Mouse (Mus musculus): ENCODE data around the gene Mlph. TPM values are rescaled to one million over a fixed set of nuclear protein-coding genes. Genes with fewer than 3 reads are reported as not detected.
A peak's percentile ranks its signal among the peaks of the same experiment; 100 is the strongest.

The Mlph gene
- polyA plus RNA-seq, 1 experiment from 2014 or later, result 0.36 TPM

DNA sequence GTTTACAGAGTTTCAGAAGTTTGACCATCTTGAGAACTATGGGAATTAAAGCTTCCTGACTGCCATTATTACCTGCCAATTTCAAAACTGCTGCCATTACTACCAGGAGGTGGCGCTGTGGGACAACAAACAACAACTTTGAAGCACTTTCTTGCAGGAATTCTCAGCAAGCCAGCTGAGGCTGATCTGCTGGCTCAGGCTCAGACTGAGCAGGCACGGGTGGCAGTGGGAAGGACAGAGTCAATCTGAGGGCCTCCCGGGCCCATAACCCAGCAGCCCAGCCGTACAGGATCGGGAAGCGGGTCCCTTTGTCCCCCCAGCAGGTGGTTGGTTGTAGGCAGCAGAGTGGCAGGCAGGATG is 13.7 kb downstream of the Mlph start:
- H3K4me2 ChIP-seq (ENCODE audit: low read length), result peak overlapping the region; percentile 79
- peak overlapping the region; percentile 16 to 38 for H3K4me3 ChIP-seq (ENCODE audit: control insufficient read depth in 1 of 2, insufficient read depth in 1 of 2, low read depth in 1 of 2, low read length in 2 of 2)
- H3K9me3 ChIP-seq (ENCODE audit: control insufficient read depth, low read length), result 0 out of 2 replicates have a peak, but pooled peaks cover 2% of the 10 kb centered on the region
- no peak for ATAC-seq (ENCODE audit: insufficient number of reproducible peaks, insufficient read depth, low FRiP score, low read depth)
- H3K36me3 ChIP-seq (ENCODE audit: control insufficient read depth, insufficient read depth, low read length), result no peaks in the 10 kb centered on the region
- peaks cover 15 to 24% of the 10 kb centered on the region in 2 experiments for H3K4me1 ChIP-seq (ENCODE audit: control insufficient read depth in 2 of 2, insufficient read depth in 2 of 2, low read length in 2 of 2)
- 7% methylated on average over 6 of the region's 6 CpGs for WGBS
- H3K27ac ChIP-seq (replicated peaks in 1 of 2; ENCODE audit: control insufficient read depth in 1 of 2, insufficient read depth in 1 of 2, low read depth in 2 of 2, low read length in 2 of 2), result no peak overlapping the region
- H3K27me3 ChIP-seq (ENCODE audit: control insufficient read depth, insufficient read depth, low read length), result no peaks in the 10 kb centered on the region; the same call in 1 of the 2 replicates
- peak overlapping the region; percentile 65 for H3K9ac ChIP-seq (ENCODE audit: low read length)

DNA sequence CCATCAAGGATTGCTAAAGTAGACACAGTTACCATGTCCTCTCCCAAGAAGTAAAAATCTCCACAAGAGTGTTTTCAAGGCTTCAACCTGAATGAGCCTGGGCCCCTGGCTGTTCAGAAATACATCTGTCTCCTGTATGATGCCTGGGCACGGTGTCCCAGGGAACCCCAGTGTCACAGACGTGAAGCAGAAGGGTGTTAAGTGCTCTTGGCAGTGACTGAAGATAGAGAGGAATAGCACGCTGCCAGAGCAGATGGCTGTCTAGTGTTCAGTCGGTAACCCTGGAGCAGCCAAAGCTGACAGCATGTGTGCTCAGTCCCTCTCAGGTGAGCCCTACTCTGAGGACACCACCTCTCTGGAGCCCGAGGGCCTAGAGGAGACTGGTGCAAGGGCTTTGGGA is 18.1 kb downstream of the Mlph start:
- WGBS, result 33% methylated on average over 5 of the region's 5 CpGs
- H3K27ac ChIP-seq (replicated peaks in 1 of 2; ENCODE audit: control insufficient read depth in 1 of 2, insufficient read depth in 1 of 2, low read depth in 2 of 2, low read length in 2 of 2), result no peak overlapping the region
- no peak overlapping the region for H3K4me2 ChIP-seq (ENCODE audit: low read length)
- H3K9me3 ChIP-seq (ENCODE audit: control insufficient read depth, low read length), result 0 out of 2 replicates have a peak, but pooled peaks cover 2% of the 10 kb centered on the region
- no peak overlapping the region for H3K4me3 ChIP-seq (ENCODE audit: control insufficient read depth in 1 of 2, insufficient read depth in 1 of 2, low read depth in 1 of 2, low read length in 2 of 2)
- ATAC-seq (ENCODE audit: insufficient number of reproducible peaks, insufficient read depth, low FRiP score, low read depth), result no peak
- H3K4me1 ChIP-seq (ENCODE audit: control insufficient read depth in 2 of 2, insufficient read depth in 2 of 2, low read length in 2 of 2), result peaks cover 8 to 14% of the 10 kb centered on the region in 2 experiments
- H3K36me3 ChIP-seq (ENCODE audit: control insufficient read depth, insufficient read depth, low read length), result no peaks in the 10 kb centered on the region
- H3K9ac ChIP-seq (ENCODE audit: low read length), result no peak overlapping the region
- H3K27me3 ChIP-seq (ENCODE audit: control insufficient read depth, insufficient read depth, low read length), result no peaks in the 10 kb centered on the region; the same call in 1 of the 2 replicates

DNA sequence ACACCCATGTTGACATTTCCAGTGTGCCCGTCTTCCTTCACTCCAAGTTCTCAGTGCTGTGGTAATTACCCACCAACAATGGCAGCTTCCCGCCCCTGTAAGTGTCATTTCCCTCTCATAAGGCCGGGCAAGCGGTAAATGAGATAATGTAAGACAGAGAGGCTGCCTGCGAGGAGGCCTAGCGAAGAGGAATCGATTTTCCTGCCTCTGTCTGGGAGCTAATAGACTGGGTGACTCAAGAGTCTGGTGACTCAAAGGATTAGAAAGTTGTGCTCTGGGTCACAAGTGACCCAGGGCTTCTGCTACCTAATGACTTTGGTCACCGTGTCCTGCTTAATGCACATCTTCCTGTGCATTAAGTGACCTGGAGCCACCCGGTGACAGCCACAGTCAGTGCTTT is 22.1 kb downstream of the Mlph start:
- Histone ChIP-seq H3K4me2 (ENCODE audit: low read length) (no peak overlapping the region), H3K9me3 (ENCODE audit: control insufficient read depth, low read length) (no peaks in the 10 kb centered on the region), H3K4me1 (ENCODE audit: control insufficient read depth in 2 of 2, insufficient read depth in 2 of 2, low read length in 2 of 2) (peaks cover 6 to 7% of the 10 kb centered on the region in 2 experiments; a peak in 2 of 4 replicates), H3K27ac (replicated peaks in 1 of 2; ENCODE audit: control insufficient read depth in 1 of 2, insufficient read depth in 1 of 2, low read depth in 2 of 2, low read length in 2 of 2) (no peak overlapping the region), H3K27me3 (ENCODE audit: control insufficient read depth, insufficient read depth, low read length) (no peaks in the 10 kb centered on the region; the same call in 1 of the 2 replicates), H3K36me3 (ENCODE audit: control insufficient read depth, insufficient read depth, low read length) (no peaks in the 10 kb centered on the region), H3K4me3 (ENCODE audit: control insufficient read depth in 1 of 2, insufficient read depth in 1 of 2, low read depth in 1 of 2, low read length in 2 of 2) (no peak overlapping the region), H3K9ac (ENCODE audit: low read length) (no peak overlapping the region)
- 71% methylated on average over 9 of the region's 9 CpGs for WGBS
- no peak for ATAC-seq (ENCODE audit: insufficient number of reproducible peaks, insufficient read depth, low FRiP score, low read depth)

DNA sequence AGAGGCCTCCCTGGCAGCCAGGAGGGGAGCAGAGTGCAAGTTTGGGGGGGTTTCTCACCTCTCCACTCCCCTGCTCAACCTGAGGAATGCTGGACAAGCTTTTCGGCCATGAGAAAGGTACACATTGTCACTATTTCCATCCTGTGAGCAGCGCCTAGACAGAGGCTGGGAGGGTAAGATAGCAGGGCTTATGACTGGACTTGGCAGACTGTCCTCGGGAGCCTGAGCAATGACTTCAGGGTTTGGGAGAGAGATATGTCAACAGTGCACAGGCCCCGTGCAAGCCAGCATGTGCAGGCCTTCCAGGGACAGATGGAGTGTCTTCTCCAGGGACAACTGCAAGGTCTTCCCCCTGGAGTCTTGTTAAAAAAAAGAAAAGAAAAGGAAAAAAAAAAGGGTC is 25.1 kb downstream of the Mlph start:
- WGBS, result 44% methylated on average over 4 of the region's 4 CpGs
- no peak overlapping the region for H3K4me2 ChIP-seq (ENCODE audit: low read length)
- no peak for ATAC-seq (ENCODE audit: insufficient number of reproducible peaks, insufficient read depth, low FRiP score, low read depth)
- H3K27ac ChIP-seq (replicated peaks in 1 of 2; ENCODE audit: control insufficient read depth in 1 of 2, insufficient read depth in 1 of 2, low read depth in 2 of 2, low read length in 2 of 2), result no peak overlapping the region
- H3K4me3 ChIP-seq (ENCODE audit: control insufficient read depth in 1 of 2, insufficient read depth in 1 of 2, low read depth in 1 of 2, low read length in 2 of 2), result no peak overlapping the region
- H3K9ac ChIP-seq (ENCODE audit: low read length), result no peak overlapping the region
- H3K9me3 ChIP-seq (ENCODE audit: control insufficient read depth, low read length), result no peaks in the 10 kb centered on the region
- no peaks in the 10 kb centered on the region for H3K36me3 ChIP-seq (ENCODE audit: control insufficient read depth, insufficient read depth, low read length)
- H3K4me1 ChIP-seq (ENCODE audit: control insufficient read depth in 2 of 2, insufficient read depth in 2 of 2, low read length in 2 of 2), result peaks cover 0 to 2% of the 10 kb centered on the region in 2 experiments; a peak in 1 of 4 replicates
- no peaks in the 10 kb centered on the region for H3K27me3 ChIP-seq (ENCODE audit: control insufficient read depth, insufficient read depth, low read length)

DNA sequence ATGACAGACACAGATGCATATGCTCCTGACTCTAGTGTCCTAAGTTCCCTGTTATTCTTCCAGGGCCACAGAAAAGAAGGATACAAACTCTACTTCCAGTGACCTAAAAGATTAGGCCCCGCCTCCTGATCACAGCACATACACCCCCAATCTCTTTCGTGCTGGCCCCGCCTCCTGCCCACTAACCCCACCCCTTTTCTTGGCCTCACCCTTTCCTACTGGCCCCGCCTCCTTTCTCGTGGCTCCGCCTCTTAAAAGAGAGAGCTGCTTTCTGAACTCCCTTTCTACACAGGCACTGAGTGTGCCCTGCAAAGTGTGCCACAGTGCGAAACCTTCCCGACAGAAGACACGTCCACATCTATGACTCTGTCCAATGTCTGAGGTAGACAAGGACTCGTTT is 30.3 kb downstream of the Mlph start:
- Histone ChIP-seq H3K4me1 (ENCODE audit: control insufficient read depth in 2 of 2, insufficient read depth in 2 of 2, low read length in 2 of 2) (no peaks in the 10 kb centered on the region), H3K4me2 (ENCODE audit: low read length) (no peak overlapping the region), H3K27me3 (ENCODE audit: control insufficient read depth, insufficient read depth, low read length) (no peaks in the 10 kb centered on the region), H3K36me3 (ENCODE audit: control insufficient read depth, insufficient read depth, low read length) (no peaks in the 10 kb centered on the region), H3K9ac (ENCODE audit: low read length) (no peak overlapping the region), H3K27ac (replicated peaks in 1 of 2; ENCODE audit: control insufficient read depth in 1 of 2, insufficient read depth in 1 of 2, low read depth in 2 of 2, low read length in 2 of 2) (no peak overlapping the region), H3K9me3 (ENCODE audit: control insufficient read depth, low read length) (no peaks in the 10 kb centered on the region), H3K4me3 (ENCODE audit: control insufficient read depth in 1 of 2, insufficient read depth in 1 of 2, low read depth in 1 of 2, low read length in 2 of 2) (no peak overlapping the region)
- 53% methylated on average over 10 of the region's 10 CpGs for WGBS
- ATAC-seq (ENCODE audit: insufficient number of reproducible peaks, insufficient read depth, low FRiP score, low read depth), result no peak

DNA sequence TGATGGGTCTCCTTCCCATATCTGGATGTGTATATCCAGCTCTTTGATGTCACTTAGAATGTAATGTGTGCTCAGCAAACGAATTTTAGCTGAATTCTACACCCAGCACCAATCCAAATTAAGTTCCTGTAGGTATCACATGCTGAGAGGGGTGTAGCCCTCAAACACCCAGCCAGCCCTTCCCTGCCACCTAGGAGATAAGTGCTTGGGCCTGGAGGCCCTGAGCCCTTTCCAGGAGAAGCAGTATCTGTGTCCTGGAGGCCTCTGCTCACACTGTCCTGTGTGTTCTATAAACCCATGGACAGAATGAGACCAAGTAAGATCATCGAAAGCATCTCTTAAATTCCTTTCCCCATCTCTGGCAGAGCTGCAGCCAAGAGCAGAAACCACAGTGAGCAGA is 32.4 kb downstream of the Mlph start:
- H3K4me3 ChIP-seq (ENCODE audit: control insufficient read depth in 1 of 2, insufficient read depth in 1 of 2, low read depth in 1 of 2, low read length in 2 of 2), result no peak overlapping the region
- H3K9ac ChIP-seq (ENCODE audit: low read length), result no peak overlapping the region
- no peaks in the 10 kb centered on the region for H3K36me3 ChIP-seq (ENCODE audit: control insufficient read depth, insufficient read depth, low read length)
- no peaks in the 10 kb centered on the region for H3K9me3 ChIP-seq (ENCODE audit: control insufficient read depth, low read length)
- H3K27me3 ChIP-seq (ENCODE audit: control insufficient read depth, insufficient read depth, low read length), result peaks cover 4% of the 10 kb centered on the region
- 59% methylated on average over 2 of the region's 2 CpGs for WGBS
- peaks cover 0 to 4% of the 10 kb centered on the region in 2 experiments; a peak in 1 of 4 replicates for H3K4me1 ChIP-seq (ENCODE audit: control insufficient read depth in 2 of 2, insufficient read depth in 2 of 2, low read length in 2 of 2)
- H3K27ac ChIP-seq (replicated peaks in 1 of 2; ENCODE audit: control insufficient read depth in 1 of 2, insufficient read depth in 1 of 2, low read depth in 2 of 2, low read length in 2 of 2), result no peak overlapping the region
- no peak for ATAC-seq (ENCODE audit: insufficient number of reproducible peaks, insufficient read depth, low FRiP score, low read depth)
- H3K4me2 ChIP-seq (ENCODE audit: low read length), result no peak overlapping the region

DNA sequence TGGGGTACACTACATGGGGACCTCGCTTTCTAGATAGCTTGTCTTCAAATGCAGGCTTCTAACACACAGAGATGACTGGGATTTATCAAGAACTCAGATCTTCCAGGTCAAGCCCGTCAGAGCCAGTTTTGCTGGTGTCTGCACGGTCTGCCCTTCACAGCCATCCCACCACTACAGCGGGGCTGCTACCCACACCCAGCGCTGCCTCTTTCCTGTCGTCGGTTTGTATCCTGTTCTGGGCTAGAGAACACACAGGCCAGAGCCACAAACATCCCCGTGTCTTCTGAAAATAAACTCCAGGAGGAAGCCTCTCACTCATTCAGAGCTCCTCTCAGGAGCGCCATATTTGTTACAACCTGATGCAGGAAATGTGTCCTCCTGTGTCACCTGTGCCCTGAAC is 34.4 kb downstream of the Mlph start:
- Histone ChIP-seq H3K36me3 (ENCODE audit: control insufficient read depth, insufficient read depth, low read length) (no peaks in the 10 kb centered on the region), H3K4me2 (ENCODE audit: low read length) (no peak overlapping the region), H3K27ac (replicated peaks in 1 of 2; ENCODE audit: control insufficient read depth in 1 of 2, insufficient read depth in 1 of 2, low read depth in 2 of 2, low read length in 2 of 2) (no peak overlapping the region), H3K9ac (ENCODE audit: low read length) (no peak overlapping the region), H3K4me3 (ENCODE audit: control insufficient read depth in 1 of 2, insufficient read depth in 1 of 2, low read depth in 1 of 2, low read length in 2 of 2) (no peak overlapping the region), H3K4me1 (ENCODE audit: control insufficient read depth in 2 of 2, insufficient read depth in 2 of 2, low read length in 2 of 2) (peaks cover 0 to 4% of the 10 kb centered on the region in 2 experiments; a peak in 1 of 4 replicates), H3K9me3 (ENCODE audit: control insufficient read depth, low read length) (no peaks in the 10 kb centered on the region), H3K27me3 (ENCODE audit: control insufficient read depth, insufficient read depth, low read length) (peaks cover 6% of the 10 kb centered on the region)
- 57% methylated on average over 9 of the region's 9 CpGs for WGBS
- ATAC-seq (ENCODE audit: insufficient number of reproducible peaks, insufficient read depth, low FRiP score, low read depth), result no peak

DNA sequence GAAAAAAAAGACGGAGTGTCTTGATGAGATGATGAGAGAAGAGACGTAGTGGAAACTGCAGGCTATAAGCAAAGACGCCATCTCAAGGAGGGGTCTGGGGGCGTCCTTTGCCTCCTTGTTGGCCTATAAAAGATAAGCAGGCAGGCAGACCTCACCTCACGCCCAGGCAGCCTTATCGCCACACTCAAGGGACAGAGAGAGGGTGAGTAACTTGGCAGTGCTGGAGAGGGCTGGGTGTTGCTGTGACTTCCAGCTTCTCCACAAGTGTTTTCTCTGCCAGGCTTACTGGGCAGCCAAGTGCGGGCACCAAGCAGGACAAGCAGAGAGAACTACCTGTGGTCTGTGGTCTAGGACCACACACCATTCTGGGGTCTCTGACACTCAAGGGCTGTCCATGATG is 36.8 kb downstream of the Mlph start:
- no peak overlapping the region for H3K4me2 ChIP-seq (ENCODE audit: low read length)
- peaks cover 0 to 4% of the 10 kb centered on the region in 2 experiments; a peak in 1 of 4 replicates for H3K4me1 ChIP-seq (ENCODE audit: control insufficient read depth in 2 of 2, insufficient read depth in 2 of 2, low read length in 2 of 2)
- H3K27me3 ChIP-seq (ENCODE audit: control insufficient read depth, insufficient read depth, low read length), result peaks cover 6% of the 10 kb centered on the region
- no peak overlapping the region for H3K9ac ChIP-seq (ENCODE audit: low read length)
- no peak for ATAC-seq (ENCODE audit: insufficient number of reproducible peaks, insufficient read depth, low FRiP score, low read depth)
- WGBS, result 47% methylated on average over 7 of the region's 7 CpGs
- no peaks in the 10 kb centered on the region for H3K9me3 ChIP-seq (ENCODE audit: control insufficient read depth, low read length)
- H3K4me3 ChIP-seq (ENCODE audit: control insufficient read depth in 1 of 2, insufficient read depth in 1 of 2, low read depth in 1 of 2, low read length in 2 of 2), result no peak overlapping the region
- H3K27ac ChIP-seq (replicated peaks in 1 of 2; ENCODE audit: control insufficient read depth in 1 of 2, insufficient read depth in 1 of 2, low read depth in 2 of 2, low read length in 2 of 2), result no peak overlapping the region
- H3K36me3 ChIP-seq (ENCODE audit: control insufficient read depth, insufficient read depth, low read length), result no peaks in the 10 kb centered on the region

Measured in heart, embryonic 14.5 days (tissue).